Mouse (Mus musculus) kidney, adult 18-20 months (tissue): ENCODE measurements around the gene Cdkn1c.

Source experiments
- DNase-seq: peaks from one replicate; pipeline ENCODE4 v3.0.0; 2021

Cdkn1c gene

GRCm38 (mm10) chr7:143433331-143433730, 27.5 kb downstream of the Cdkn1c start:
- DNase-seq = peak; percentile 40

GRCm38 (mm10) chr7:143432631-143433030, 28.2 kb downstream of the Cdkn1c start:
- DNase-seq = no peak

GRCm38 (mm10) chr7:143428814-143429499, 31.9 kb downstream of the Cdkn1c start:
- no peak for DNase-seq

- DNase-seq = no peak
These were observed 32.6 kb downstream of the Cdkn1c start for GRCm38 (mm10) chr7:143428142-143428813.

- DNase-seq = peak; percentile 12
These were observed 41.2 kb downstream of the Cdkn1c start for GRCm38 (mm10) chr7:143419585-143420160.

- no peak for DNase-seq
These were observed 43.0 kb downstream of the Cdkn1c start for GRCm38 (mm10) chr7:143417875-143418274.

- no peak for DNase-seq
These were observed 44.4 kb downstream of the Cdkn1c start for GRCm38 (mm10) chr7:143416406-143416805.

GRCm38 (mm10) chr7:143415070-143415469, 45.8 kb downstream of the Cdkn1c start:
- DNase-seq = no peak

- DNase-seq = peak; percentile 19
These were observed 48.2 kb downstream of the Cdkn1c start for GRCm38 (mm10) chr7:143412606-143413005.

GRCm38 (mm10) chr7:143408615-143409021, 52.2 kb downstream of the Cdkn1c start:
- DNase-seq = no peak
